In genomic region chr3:121418251-121418601, GRCm38 (mm10) we compare ENCODE assay signal across 15 mouse cellular contexts. TPM values are rescaled to one million over a fixed set of nuclear protein-coding genes. Genes with fewer than 3 reads are reported as not detected.
DNase-seq lines count a peak whose midpoint lies in the region; TF ChIP-seq lines count a peak whose summit lies in the region.
"Had no signal": no experiment of that assay in that cellular context is flagged by ENCODE, and none has a peak within 500 bp of the region (broad histone marks: within the 10 kb centered on the region; RNA-seq: fewer than 3 reads in every experiment).

No protein-coding gene starts in this region.

- H3K36me3 ChIP-seq in ES-Bruce4 (ENCODE audit: control insufficient read depth, insufficient read depth, low read length, poor library complexity, severe bottlenecking) = no peaks in the 10 kb centered on the region
- H3K36me3 ChIP-seq in embryonic facial prominence, embryonic 10.5 days (replicated peaks) = no peaks in the 10 kb centered on the region
- H3K36me3 ChIP-seq: neural tube, embryonic 13.5 days; stomach, embryonic 15.5 days had no signal

- H3K27me3 ChIP-seq in ES-Bruce4 (ENCODE audit: control insufficient read depth, insufficient read depth, low read length, poor library complexity, severe bottlenecking) = no peaks in the 10 kb centered on the region
- H3K27me3 ChIP-seq in embryonic facial prominence, embryonic 10.5 days (replicated peaks; ENCODE audit: low read depth, poor library complexity, severe bottlenecking) = peaks cover 2% of the 10 kb centered on the region; the same call in 1 of the 2 replicates
- H3K27me3 ChIP-seq: neural tube, embryonic 13.5 days; stomach, embryonic 15.5 days had no signal

- H3K9me3 ChIP-seq in ES-Bruce4 (replicated peaks; ENCODE audit: control insufficient read depth, insufficient read depth, low read length, poor library complexity, severe bottlenecking) = no peaks in the 10 kb centered on the region
- H3K9me3 ChIP-seq in embryonic facial prominence, embryonic 10.5 days = no peaks in the 10 kb centered on the region
- H3K9me3 ChIP-seq: stomach, embryonic 15.5 days had no signal

- WGBS in embryonic facial prominence, embryonic 10.5 days = 37% methylated on average over 6 of the region's 6 CpGs

- no peak for TF ChIP-seq CTCF in ES-Bruce4 (IDR thresholded peaks at IDR 0.05; ENCODE audit: low read depth, low read length)

- no peak for TF ChIP-seq POLR2A in ES-Bruce4 (IDR thresholded peaks at IDR 0.05; ENCODE audit: insufficient read depth, low read length)

- no peak overlapping the region for H3K4me3 ChIP-seq in ES-Bruce4 (ENCODE audit: low read depth, low read length)
- no peak overlapping the region for H3K4me3 ChIP-seq in embryonic facial prominence, embryonic 10.5 days
- H3K4me3 ChIP-seq: neural tube, embryonic 13.5 days; stomach, embryonic 15.5 days had no signal

- H3K27ac ChIP-seq in ES-Bruce4 (ENCODE audit: insufficient read depth, low read length) = peak overlapping the region; percentile 94
- H3K27ac ChIP-seq in embryonic facial prominence, embryonic 10.5 days (replicated peaks) = no peak overlapping the region
- H3K27ac ChIP-seq: neural tube, embryonic 13.5 days; stomach, embryonic 15.5 days had no signal

- DNase-seq in heart, adult 11 months = peak; percentile 89
- DNase-seq in heart, adult 18-20 months = no peak
- peak; percentile 58 for DNase-seq in kidney, adult 9 months
- DNase-seq in kidney, postnatal 10 days = no peak
- DNase-seq in embryonic facial prominence, embryonic 10.5 days (ENCODE audit: low spot score) = peak; percentile 51
- no peak for DNase-seq in layer of hippocampus, adult 9-10 months (ENCODE audit: low spot score)
- no peak for DNase-seq in MN1 (ENCODE audit: low spot score)
- DNase-seq: cerebellum, adult 2 months; gastrocnemius, postnatal 14 days; lung, postnatal 4 days; right cerebral cortex, postnatal 25 days; thymus, postnatal 36 days had no signal

- 0 out of 2 replicates have a peak overlapping the region, but pooled peaks have one; percentile 3 for H3K9ac ChIP-seq in ES-Bruce4 (ENCODE audit: low read depth, poor library complexity, severe bottlenecking)
- H3K9ac ChIP-seq: neural tube, embryonic 13.5 days; stomach, embryonic 15.5 days had no signal

- peaks cover 12% of the 10 kb centered on the region for H3K4me1 ChIP-seq in ES-Bruce4 (ENCODE audit: control insufficient read depth, insufficient read depth, low read length)
- peaks cover 23% of the 10 kb centered on the region for H3K4me1 ChIP-seq in embryonic facial prominence, embryonic 10.5 days

- 0 out of 2 replicates have a peak, but pooled peaks have one; percentile 40 for TF ChIP-seq EP300 in ES-Bruce4 (IDR thresholded peaks at IDR 0.05; ENCODE audit: insufficient read depth, low read depth, low read length)

RNA-seq across cellular contexts. Expression of gene Cnn3, which starts 8.1 kb away (rescaled TPM):
- 10 to 100 TPM; 37.4 to 41.5 TPM for total RNA-seq in heart, adult 18-20 months (2021)
- polyA plus RNA-seq in ES-Bruce4 (2011; ENCODE audit: insufficient read depth, insufficient read length, low read depth, missing spikeins) = 584 and 623 TPM in 2 replicates
- polyA plus RNA-seq in embryonic facial prominence, embryonic 10.5 days (2016; fragmentation: Nextera tagmentation; extraction: Ambion mirVana) = 864 and 874 TPM in 2 replicates

Comparison
In these comparisons a context has a peak if more than half of its experiments do, and no peak if none do; other contexts are left out.
1. DNase-seq: peak in heart, adult 11 months (single experiment), kidney, adult 9 months (single experiment) and embryonic facial prominence, embryonic 10.5 days (single experiment); none in heart, adult 18-20 months (0 of 2), kidney, postnatal 10 days (single experiment), layer of hippocampus, adult 9-10 months (single experiment) and MN1 (single experiment).